Mouse (Mus musculus): ENCODE results near the gene Ugt1a2. TPM values are rescaled to one million over a fixed set of nuclear protein-coding genes. Genes with fewer than 3 reads are reported as not detected.

Gene Ugt1a2
- polyA plus RNA-seq, 1 experiment = 0.32 TPM

GRCm38 (mm10) chr1:88262961-88263360, 62.6 kb downstream of the Ugt1a2 start:
- H3K4me1 ChIP-seq (replicated peaks; ENCODE audit: control insufficient read depth, insufficient read depth, low read length) = peaks cover 21% of the 10 kb centered on the region
- H3K4me3 ChIP-seq (ENCODE audit: control insufficient read depth, insufficient read depth, low read length) = no peak overlapping the region
- no peak for DNase-seq
- no peaks in the 10 kb centered on the region for H3K27me3 ChIP-seq (ENCODE audit: control insufficient read depth, insufficient read depth, low read length)
- peaks cover 71% of the 10 kb centered on the region for H3K36me3 ChIP-seq (ENCODE audit: control insufficient read depth, insufficient read depth, low read length)
- TF ChIP-seq CTCF (IDR thresholded peaks at IDR 0.05; ENCODE audit: borderline replicate concordance, control insufficient read depth, extremely low read depth, insufficient read depth, low read length, poor library complexity) (no peak), POLR2A (IDR thresholded peaks at IDR 0.05; ENCODE audit: control insufficient read depth, extremely low read depth, insufficient read depth, low read length, poor library complexity) (no peak)
- 75% methylated on average over 6 of the region's 6 CpGs for WGBS
- no peak overlapping the region for H3K27ac ChIP-seq (ENCODE audit: control insufficient read depth, insufficient read depth, low read length)

GRCm38 (mm10) chr1:88263778-88264177, 63.4 kb downstream of the Ugt1a2 start:
- WGBS = 93% methylated on average over 5 of the region's 5 CpGs
- H3K36me3 ChIP-seq (ENCODE audit: control insufficient read depth, insufficient read depth, low read length) = peaks cover 79% of the 10 kb centered on the region
- no peak for DNase-seq

GRCm38 (mm10) chr1:88264237-88264868, 64.0 kb downstream of the Ugt1a2 start:
- 93% methylated on average over 7 of the region's 7 CpGs for WGBS
- H3K36me3 ChIP-seq (ENCODE audit: control insufficient read depth, insufficient read depth, low read length) = peaks cover 85% of the 10 kb centered on the region
- no peak overlapping the region for H3K4me3 ChIP-seq (ENCODE audit: control insufficient read depth, insufficient read depth, low read length)
- peaks cover 12% of the 10 kb centered on the region; the same call in 1 of the 2 replicates for H3K4me1 ChIP-seq (replicated peaks; ENCODE audit: control insufficient read depth, insufficient read depth, low read length)
- no peak for DNase-seq
- no peak overlapping the region for H3K27ac ChIP-seq (ENCODE audit: control insufficient read depth, insufficient read depth, low read length)
- TF ChIP-seq CTCF (IDR thresholded peaks at IDR 0.05; ENCODE audit: borderline replicate concordance, control insufficient read depth, extremely low read depth, insufficient read depth, low read length, poor library complexity) = no peak
- no peak for TF ChIP-seq POLR2A (IDR thresholded peaks at IDR 0.05; ENCODE audit: control insufficient read depth, extremely low read depth, insufficient read depth, low read length, poor library complexity)
- H3K27me3 ChIP-seq (ENCODE audit: control insufficient read depth, insufficient read depth, low read length) = no peaks in the 10 kb centered on the region

More at GRCm38 (mm10) chr1:88263778-88264177, 63.4 kb downstream of the Ugt1a2 start:
- Histone ChIP-seq H3K27ac (ENCODE audit: control insufficient read depth, insufficient read depth, low read length) (no peak overlapping the region), H3K27me3 (ENCODE audit: control insufficient read depth, insufficient read depth, low read length) (no peaks in the 10 kb centered on the region), H3K4me3 (ENCODE audit: control insufficient read depth, insufficient read depth, low read length) (no peak overlapping the region), H3K4me1 (replicated peaks; ENCODE audit: control insufficient read depth, insufficient read depth, low read length) (peaks cover 16% of the 10 kb centered on the region; the same call in 1 of the 2 replicates)
- TF ChIP-seq POLR2A (IDR thresholded peaks at IDR 0.05; ENCODE audit: control insufficient read depth, extremely low read depth, insufficient read depth, low read length, poor library complexity) (no peak), CTCF (IDR thresholded peaks at IDR 0.05; ENCODE audit: borderline replicate concordance, control insufficient read depth, extremely low read depth, insufficient read depth, low read length, poor library complexity) (no peak)

- WGBS = 79% methylated on average over 4 of the region's 4 CpGs
- DNase-seq = no peak
- Histone ChIP-seq H3K4me1 (replicated peaks; ENCODE audit: control insufficient read depth, insufficient read depth, low read length) (peaks cover 7% of the 10 kb centered on the region; the same call in 1 of the 2 replicates), H3K27ac (ENCODE audit: control insufficient read depth, insufficient read depth, low read length) (no peak overlapping the region), H3K27me3 (ENCODE audit: control insufficient read depth, insufficient read depth, low read length) (no peaks in the 10 kb centered on the region), H3K4me3 (ENCODE audit: control insufficient read depth, insufficient read depth, low read length) (no peak overlapping the region), H3K36me3 (ENCODE audit: control insufficient read depth, insufficient read depth, low read length) (peaks cover 90% of the 10 kb centered on the region)
- TF ChIP-seq CTCF (IDR thresholded peaks at IDR 0.05; ENCODE audit: borderline replicate concordance, control insufficient read depth, extremely low read depth, insufficient read depth, low read length, poor library complexity) = no peak
- TF ChIP-seq POLR2A (IDR thresholded peaks at IDR 0.05; ENCODE audit: control insufficient read depth, extremely low read depth, insufficient read depth, low read length, poor library complexity) = no peak
Measured at GRCm38 (mm10) chr1:88264869-88265240, 64.5 kb downstream of the Ugt1a2 start.

GRCm38 (mm10) chr1:88266123-88266522, 65.7 kb downstream of the Ugt1a2 start:
- TF ChIP-seq POLR2A (IDR thresholded peaks at IDR 0.05; ENCODE audit: control insufficient read depth, extremely low read depth, insufficient read depth, low read length, poor library complexity) (no peak), CTCF (IDR thresholded peaks at IDR 0.05; ENCODE audit: borderline replicate concordance, control insufficient read depth, extremely low read depth, insufficient read depth, low read length, poor library complexity) (no peak)
- Histone ChIP-seq H3K36me3 (ENCODE audit: control insufficient read depth, insufficient read depth, low read length) (peaks cover 85% of the 10 kb centered on the region), H3K27me3 (ENCODE audit: control insufficient read depth, insufficient read depth, low read length) (no peaks in the 10 kb centered on the region), H3K4me1 (replicated peaks; ENCODE audit: control insufficient read depth, insufficient read depth, low read length) (0 out of 2 replicates have a peak, but pooled peaks cover 3% of the 10 kb centered on the region), H3K4me3 (ENCODE audit: control insufficient read depth, insufficient read depth, low read length) (no peak overlapping the region), H3K27ac (ENCODE audit: control insufficient read depth, insufficient read depth, low read length) (no peak overlapping the region)
- 92% methylated on average over 13 of the region's 13 CpGs for WGBS
- DNase-seq = no peak

GRCm38 (mm10) chr1:88267489-88267888, 67.1 kb downstream of the Ugt1a2 start:
- TF ChIP-seq POLR2A (IDR thresholded peaks at IDR 0.05; ENCODE audit: control insufficient read depth, extremely low read depth, insufficient read depth, low read length, poor library complexity) (no peak), CTCF (IDR thresholded peaks at IDR 0.05; ENCODE audit: borderline replicate concordance, control insufficient read depth, extremely low read depth, insufficient read depth, low read length, poor library complexity) (no peak)
- no peaks in the 10 kb centered on the region for H3K27me3 ChIP-seq (ENCODE audit: control insufficient read depth, insufficient read depth, low read length)
- 97% methylated on average over 6 of the region's 6 CpGs for WGBS

More at GRCm38 (mm10) chr1:88267489-88267888, 67.1 kb downstream of the Ugt1a2 start:
- no peak for DNase-seq
- H3K36me3 ChIP-seq (ENCODE audit: control insufficient read depth, insufficient read depth, low read length) = peaks cover 85% of the 10 kb centered on the region
- H3K4me1 ChIP-seq (replicated peaks; ENCODE audit: control insufficient read depth, insufficient read depth, low read length) = no peaks in the 10 kb centered on the region
- no peak overlapping the region for H3K4me3 ChIP-seq (ENCODE audit: control insufficient read depth, insufficient read depth, low read length)
- no peak overlapping the region for H3K27ac ChIP-seq (ENCODE audit: control insufficient read depth, insufficient read depth, low read length)

Measured in thymus, adult 2 months (tissue).